Mouse (Mus musculus) kidney, adult 11 months (tissue): ENCODE results near the gene Nckap5.
"Not testable (repeated sequence)": the region's sequence is repeated elsewhere in the genome, so short reads cannot be mapped to it uniquely, and the experiment has no call there.

Experiments used
- DNase-seq: peaks from one replicate; pipeline ENCODE4 v3.0.0; 2022

Nckap5 gene

DNA sequence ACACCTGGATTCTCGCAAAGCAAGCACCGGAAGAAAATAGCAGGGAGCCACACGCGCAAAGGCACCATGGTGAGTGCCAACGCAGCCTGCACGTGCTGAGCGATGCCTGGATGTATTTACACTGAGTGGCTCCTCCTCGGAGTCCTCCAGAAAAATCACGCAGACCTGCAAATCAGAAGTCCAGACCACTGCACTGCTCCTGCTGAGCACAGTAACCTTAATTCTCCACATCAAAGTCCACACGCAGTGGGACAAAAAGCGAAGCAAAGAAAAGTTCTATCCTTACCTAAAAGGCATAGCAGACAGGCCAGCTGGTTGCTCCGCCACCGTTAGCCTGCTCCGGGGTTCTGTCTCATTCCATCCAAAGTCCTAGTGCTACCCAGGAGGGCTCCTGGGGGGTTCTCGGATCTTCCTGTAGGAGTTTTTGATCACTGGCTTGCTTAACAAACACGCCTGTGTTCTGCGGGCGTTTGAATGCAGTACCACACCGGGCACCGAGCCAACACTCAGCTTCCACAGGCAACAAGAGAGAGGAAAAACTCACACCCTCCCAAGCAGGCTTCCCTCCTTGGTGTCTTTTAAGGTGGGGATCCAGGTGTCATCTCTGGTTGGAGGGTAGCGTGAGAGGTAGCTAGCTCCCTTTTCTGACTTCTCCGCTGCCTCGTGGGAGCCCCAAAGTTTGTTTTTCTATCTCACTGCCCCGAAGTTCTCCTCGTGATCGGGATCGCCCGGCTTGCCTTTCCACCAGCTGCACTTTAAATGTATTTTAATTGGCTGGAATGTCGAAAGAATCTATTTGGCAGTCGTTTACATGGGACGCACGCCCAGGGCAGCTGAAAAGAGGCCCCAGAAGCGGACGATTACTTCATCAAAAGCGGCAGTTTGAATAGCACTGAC lies at the start of gene Nckap5:
Nckap5 (minus strand) TSS at position 769 of the 897 bp plus-strand sequence.
- DNase-seq = peak; percentile 58

GRCm38 (mm10) chr1:126877495-126877894 lies 46.9 kb upstream of the Nckap5 start:
- DNase-seq = no peak

DNA sequence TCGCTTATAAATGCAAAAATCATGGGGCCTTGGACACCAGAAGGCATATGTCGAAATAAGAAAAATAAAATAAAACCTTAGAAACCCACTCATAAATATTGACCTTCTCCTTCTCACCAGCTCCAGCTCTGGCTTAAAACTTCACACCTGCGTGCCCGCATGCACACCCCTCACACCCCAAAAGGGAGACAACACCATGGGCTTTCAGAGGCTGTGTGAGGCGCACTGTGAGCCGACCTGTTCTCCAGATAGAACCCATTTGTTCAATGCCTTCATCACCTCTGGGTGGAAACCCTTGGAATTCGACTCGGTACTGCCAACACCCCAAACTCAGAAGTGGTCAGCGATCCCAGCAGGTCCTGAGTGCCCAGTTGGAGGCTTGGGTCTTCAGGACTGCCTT lies 37.8 kb upstream of the Nckap5 start:
- no peak for DNase-seq

DNA sequence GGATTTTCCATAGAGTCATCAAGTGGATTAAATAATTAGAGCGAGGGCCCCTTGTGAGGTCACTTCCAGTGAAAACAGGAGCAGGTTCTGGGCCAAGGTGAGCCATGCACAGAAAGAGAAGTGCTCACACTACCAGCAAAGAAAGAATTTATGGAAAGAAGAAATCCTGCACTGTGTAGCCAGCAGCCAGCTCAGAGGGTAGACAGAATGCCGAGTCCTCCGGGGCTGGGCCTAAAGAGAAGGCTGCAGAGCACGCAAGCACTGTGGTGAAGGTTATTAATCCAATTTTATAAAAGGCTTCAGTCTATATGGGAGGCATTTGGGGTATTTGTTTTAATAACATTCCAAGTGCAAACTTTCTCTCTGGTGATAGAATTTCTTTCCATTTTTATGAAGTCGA lies 37.3 kb upstream of the Nckap5 start:
- no peak for DNase-seq

DNA sequence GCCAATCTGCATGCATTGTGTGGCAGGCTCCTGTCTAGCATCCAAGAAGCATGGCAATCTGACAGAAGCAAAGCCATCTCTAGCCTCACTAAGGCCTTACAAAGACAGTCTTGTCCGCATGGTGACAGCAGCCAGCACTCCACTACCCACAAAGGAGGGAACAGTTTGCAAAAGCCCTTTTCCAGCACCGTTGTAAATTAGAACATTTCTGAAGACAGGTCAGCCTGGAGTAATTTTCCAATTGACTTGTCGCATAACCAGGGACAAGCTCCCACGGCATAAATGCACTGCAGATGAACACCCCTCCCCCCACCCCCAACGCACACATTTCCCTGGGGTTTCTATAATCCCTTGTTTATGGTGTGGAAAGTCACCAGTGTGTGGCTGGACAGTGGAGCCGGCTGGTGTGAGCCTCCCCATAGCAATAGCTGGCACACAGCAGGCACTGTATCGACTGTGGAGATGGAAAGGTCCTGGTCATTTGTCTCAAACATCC lies 35.0 kb upstream of the Nckap5 start:
- DNase-seq = no peak

GRCm38 (mm10) chr1:126861816-126862215 lies 31.2 kb upstream of the Nckap5 start:
- DNase-seq = no peak

DNA sequence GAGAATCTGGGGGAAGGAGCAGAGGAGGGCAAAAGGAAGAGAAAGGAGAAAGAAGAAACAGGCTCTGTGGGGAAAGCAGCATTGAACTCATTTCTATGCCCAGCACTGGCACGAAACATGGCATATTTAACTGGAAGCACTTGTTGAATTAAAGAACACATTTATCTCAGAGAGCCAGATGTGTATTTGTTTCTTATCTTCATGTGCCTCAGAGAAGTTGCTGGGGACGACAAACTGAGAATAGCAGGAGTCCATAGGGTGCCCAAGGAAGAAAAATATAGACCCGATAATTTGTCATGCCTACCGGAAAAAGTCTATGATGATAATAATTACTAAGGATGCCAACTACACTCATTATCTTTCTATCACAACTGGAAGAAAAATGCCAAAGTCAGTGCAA lies 29.9 kb upstream of the Nckap5 start:
- DNase-seq = no peak

DNA sequence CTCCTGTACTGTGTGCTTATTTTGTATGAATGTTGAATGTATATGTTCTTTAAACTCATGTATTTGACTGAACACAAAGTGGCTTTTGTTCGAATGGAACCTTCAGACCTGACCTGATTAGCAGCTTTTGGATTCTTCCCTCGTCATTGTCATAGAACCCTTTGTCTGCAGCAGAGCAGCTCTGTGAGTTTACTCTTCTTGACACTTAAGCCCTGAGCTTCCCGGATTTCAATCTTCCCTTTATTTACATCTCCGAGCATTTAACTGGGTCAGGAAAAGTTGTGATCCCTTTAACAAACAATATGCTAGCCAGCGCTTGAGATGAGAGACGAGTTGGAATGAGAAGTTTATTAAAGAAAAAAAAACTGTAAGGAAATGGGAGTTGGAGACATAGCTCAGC lies 18.9 kb upstream of the Nckap5 start:
- DNase-seq = no peak

- DNase-seq = no peak
Measured at GRCm38 (mm10) chr1:126846317-126846716, 15.7 kb upstream of the Nckap5 start.

- DNase-seq = no peak
Measured at GRCm38 (mm10) chr1:126832885-126833284, 2.3 kb upstream of the Nckap5 start.

- peak; percentile 11 for DNase-seq
Measured at GRCm38 (mm10) chr1:126829031-126829430, 1.6 kb downstream of the Nckap5 start.

DNA sequence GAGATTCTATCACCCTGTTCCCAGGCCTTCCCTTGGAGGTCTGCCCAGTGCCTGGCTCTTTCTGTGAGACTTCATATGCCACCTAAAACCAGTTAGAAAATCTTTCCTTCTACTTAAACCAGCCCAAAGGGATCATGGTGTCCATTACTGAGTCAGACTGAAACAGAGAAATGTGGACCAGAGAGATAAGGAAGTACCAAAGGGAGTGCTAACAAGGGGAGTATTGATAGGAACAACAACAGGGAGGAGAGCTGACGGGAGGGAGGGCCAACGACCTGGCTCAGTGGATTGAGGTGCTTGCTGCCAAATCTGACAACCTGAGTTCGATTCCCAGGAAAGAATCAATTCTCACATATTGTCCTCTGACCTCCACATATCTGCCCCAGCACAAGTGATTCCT lies 5.8 kb downstream of the Nckap5 start:
- DNase-seq = no peak

DNA sequence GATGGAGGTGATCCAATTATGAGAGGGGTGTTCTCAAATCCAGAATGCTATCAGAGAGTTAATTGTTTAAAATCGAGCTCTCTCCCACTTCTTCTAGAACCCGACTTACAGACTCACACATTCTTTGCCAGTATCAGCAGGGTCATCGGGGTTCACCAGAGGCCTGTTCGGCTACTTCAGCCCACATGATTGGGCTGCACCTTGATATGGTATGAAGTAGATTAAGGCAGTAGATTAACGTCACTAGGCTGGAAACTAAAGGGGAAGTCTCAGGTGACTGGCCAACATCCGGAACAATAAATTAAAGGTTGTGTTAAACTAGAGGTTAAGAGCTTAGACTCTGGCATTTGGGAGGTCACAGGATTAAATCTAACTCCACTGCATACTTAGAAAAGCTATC lies 8.4 kb downstream of the Nckap5 start:
- DNase-seq = peak; percentile 15

DNA sequence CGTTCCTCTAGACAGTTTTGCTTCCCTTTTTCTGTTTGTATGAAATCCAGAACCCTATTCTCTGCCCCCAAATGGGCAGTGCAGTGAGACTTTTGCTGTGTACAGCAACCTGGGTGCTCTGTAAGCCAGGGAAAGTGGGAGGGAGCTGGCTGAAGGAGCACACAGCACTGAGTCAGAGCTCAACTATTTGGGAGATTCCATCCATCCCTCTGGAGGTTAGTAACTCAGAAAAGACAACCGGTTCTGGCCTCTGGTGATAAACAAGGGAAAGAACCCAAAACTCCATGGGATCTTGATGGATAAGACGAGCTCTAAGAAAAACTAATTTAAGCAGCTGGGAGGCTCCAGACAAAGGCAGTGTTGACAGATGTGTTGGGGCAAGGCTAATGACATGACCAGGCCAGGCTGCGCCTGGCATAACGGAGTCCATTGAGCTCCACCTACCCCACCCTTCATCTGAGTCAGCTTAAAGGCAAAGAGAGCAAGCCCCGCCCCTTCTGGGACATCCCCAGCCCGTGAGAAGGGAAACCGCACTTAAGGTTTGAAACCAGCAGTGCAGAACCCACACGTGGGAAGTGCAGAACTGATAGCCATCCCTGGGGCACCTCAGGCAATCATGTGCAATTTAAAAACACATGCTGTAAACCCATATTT lies 13.1 kb downstream of the Nckap5 start:
- DNase-seq = no peak

- no peak for DNase-seq
Measured at GRCm38 (mm10) chr1:126806994-126807611, 23.5 kb downstream of the Nckap5 start.

- DNase-seq = no peak
Measured at GRCm38 (mm10) chr1:126806548-126806947, 24.1 kb downstream of the Nckap5 start.

GRCm38 (mm10) chr1:126802405-126802804 lies 28.2 kb downstream of the Nckap5 start:
- no peak for DNase-seq

DNA sequence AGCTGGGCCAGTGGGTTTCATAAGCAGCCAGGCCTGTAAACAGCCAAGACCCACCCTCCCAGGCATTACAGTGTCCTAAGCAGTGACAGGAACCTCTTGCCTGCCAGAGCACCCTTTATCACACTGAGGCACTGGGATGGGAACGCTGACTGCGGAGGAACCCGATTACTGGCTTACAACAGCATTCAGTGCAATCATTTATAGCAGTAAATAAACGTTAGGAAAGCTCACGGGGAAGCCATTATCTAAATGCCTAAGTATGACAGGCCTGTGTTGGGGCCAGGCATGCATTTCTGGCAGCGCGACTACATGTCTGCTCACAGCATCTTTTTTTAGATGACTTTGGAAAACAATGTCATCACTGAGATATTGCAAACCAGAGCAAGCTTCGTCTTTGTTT lies 28.9 kb downstream of the Nckap5 start:
- DNase-seq = no peak

DNA sequence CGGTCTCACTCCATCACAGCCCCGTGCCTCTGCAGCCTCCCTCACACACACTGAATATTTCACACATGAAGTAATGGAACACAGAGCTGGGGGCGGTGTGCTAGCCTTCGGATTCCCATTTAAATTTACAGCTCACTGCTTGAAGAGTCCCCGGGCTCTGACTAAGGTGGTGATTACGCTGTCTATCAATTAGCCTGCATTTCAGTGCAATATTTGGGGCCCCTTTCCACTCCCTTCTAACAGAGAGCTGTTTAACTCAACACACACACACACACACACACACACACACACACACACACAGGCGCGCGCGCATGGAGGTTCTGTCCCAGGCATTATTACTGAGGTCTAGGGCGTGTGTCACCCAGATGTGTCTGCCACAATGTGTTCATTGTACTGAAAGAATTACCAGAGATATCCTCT lies 31.2 kb downstream of the Nckap5 start:
- no peak for DNase-seq

- DNase-seq = not testable (repeated sequence)
Measured at GRCm38 (mm10) chr1:126780354-126780941, 50.2 kb downstream of the Nckap5 start.

DNA sequence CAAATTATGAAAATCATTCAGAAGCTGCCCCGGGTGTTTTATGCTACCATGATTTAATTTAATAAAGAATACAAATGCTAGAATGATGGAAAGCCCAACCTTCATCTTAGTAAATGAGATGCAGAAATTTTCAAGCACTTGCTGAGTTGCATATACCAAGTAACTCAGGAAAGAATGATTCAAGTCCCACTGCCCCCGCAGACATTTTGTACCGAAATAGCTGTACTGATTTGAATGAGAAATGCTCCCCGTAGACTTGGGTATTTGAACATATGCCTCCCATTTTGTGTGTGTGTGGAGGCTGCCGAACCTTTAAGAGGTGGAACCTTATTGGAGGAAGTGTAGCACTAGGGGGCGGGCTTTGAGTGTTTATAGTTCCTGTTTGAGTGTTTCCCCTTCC lies 56.7 kb downstream of the Nckap5 start:
- DNase-seq = not testable (repeated sequence)

DNA sequence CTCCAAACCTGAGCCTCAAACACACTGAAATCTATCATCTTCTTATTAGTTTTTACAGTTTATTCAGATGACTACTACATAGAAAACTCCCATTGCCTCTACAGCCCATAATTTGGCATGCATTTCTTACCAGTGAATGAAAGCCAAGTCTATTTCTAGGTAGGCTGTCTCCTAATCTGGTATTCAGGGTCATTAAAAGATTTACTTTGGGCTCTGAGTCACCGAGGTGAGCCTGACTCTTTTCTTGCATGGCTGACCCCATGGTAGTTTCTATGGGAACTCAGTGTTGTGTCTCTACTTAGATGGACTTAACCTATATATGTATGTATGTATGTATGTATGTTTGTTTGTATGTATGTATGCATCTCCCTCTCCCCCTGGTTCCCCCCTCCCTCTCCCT lies 63.6 kb downstream of the Nckap5 start:
- DNase-seq = no peak

DNA sequence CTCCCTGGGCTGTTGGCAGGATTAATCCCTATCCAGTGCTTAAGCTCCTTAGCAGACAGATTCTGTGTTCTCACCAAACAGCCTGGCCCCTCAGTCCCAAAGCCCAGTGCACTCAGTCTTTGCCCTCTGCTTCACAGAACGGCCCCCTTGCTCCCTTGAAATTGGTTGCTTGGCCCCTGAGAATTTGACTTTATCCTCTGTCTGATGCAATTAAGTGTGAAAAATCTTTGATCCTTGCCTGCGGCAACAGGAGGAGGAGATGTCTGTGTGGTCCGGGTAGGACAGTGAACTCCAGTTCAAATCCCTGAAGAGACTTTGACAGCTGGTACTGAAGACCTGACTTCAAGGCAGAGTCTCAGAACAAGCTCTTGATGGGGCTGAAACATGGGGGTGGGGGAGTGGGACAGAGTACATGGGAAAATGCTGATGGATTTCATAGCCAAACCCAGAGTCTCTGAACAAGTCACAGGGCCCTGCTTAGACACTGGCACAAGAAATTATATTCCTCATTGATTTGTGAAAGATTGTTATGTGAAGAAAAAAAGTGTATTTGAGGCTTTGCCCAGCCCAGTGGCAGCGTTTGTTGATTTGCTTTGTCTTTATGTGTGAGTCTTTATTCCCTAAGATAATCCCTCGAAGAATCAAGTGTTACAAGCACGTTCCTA lies 65.0 kb downstream of the Nckap5 start:
- DNase-seq = no peak
